Mouse (Mus musculus) thymus, adult 2 months (tissue): ENCODE measurements around the gene Xrcc3.

Experiments
- CTCF ChIP-seq: fragments of 200-500 bp; IDR thresholded peaks from 2 replicates; pipeline ENCODE4 v1.5.1; 2012; ENCODE audit warnings: mild to moderate bottlenecking, control low read depth, low read length, moderate library complexity, borderline replicate concordance; ENCODE audit not compliant: control insufficient read depth, poor library complexity, insufficient read depth; ENCODE audit errors: extremely low read depth
- POLR2A ChIP-seq: fragments of 200-500 bp; IDR thresholded peaks from 2 replicates; pipeline ENCODE4 v1.6.1; 2012; ENCODE audit warnings: mild to moderate bottlenecking, low read length, control low read depth, moderate library complexity; ENCODE audit not compliant: control insufficient read depth, poor library complexity, insufficient read depth; ENCODE audit errors: extremely low read depth

DNA sequence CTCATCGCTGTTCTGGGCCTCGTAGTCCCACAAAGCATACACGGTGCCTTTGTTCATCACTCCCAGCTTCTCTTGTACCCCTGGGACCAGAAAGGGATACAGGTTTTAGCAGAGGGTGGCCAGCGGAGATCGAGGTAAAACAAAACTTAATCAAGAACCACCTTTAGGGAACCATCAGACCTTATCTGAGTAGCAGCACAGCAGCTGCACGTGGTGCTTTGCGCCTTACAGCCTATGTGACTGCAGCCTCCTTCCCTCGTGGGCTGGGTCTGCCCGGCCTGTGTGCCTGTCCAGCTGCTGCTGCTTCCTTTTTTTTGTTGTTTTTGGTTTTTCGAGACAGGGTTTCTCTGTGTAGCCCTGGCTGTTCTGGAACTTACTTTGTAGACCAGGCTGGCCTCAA, 16.7 kb upstream of the Xrcc3 start:
- no peak for TF ChIP-seq CTCF
- no peak for TF ChIP-seq POLR2A
